19 mouse cellular contexts compared by ENCODE assay signal in genomic region chr14:119687885-119688284, GRCm38 (mm10).
DNase-seq lines count a peak whose midpoint lies in the region; ATAC-seq and TF ChIP-seq lines count a peak whose summit lies in the region.
"Had no signal": no experiment of that assay in that cellular context is flagged by ENCODE, and none has a peak within 500 bp of the region (broad histone marks: within the 10 kb centered on the region; RNA-seq: fewer than 3 reads in every experiment).

No protein-coding gene starts in this region.

- TF ChIP-seq CTCF in kidney, adult 2 months (conservative IDR thresholded peaks at IDR 0.05; ENCODE audit: insufficient read depth, insufficient read length, low read depth, low read length): no peak
- TF ChIP-seq CTCF in ES-Bruce4 (IDR thresholded peaks at IDR 0.05; ENCODE audit: low read depth, low read length): no peak

- no peak for TF ChIP-seq POLR2A in kidney, adult 2 months (IDR thresholded peaks at IDR 0.05; ENCODE audit: low read depth, low read length)
- no peak for TF ChIP-seq POLR2A in ES-Bruce4 (IDR thresholded peaks at IDR 0.05; ENCODE audit: insufficient read depth, low read length)

- H3K27ac ChIP-seq in forebrain, embryonic 13.5 days: no peak overlapping the region
- H3K27ac ChIP-seq in forebrain, embryonic 16.5 days (ENCODE audit: low read length): no peak overlapping the region
- H3K27ac ChIP-seq in kidney, embryonic 15.5 days: no peak overlapping the region
- H3K27ac ChIP-seq in kidney, adult 2 months (ENCODE audit: insufficient read depth, low read depth, low read length): no peak overlapping the region
- H3K27ac ChIP-seq in ES-Bruce4 (ENCODE audit: insufficient read depth, low read length): no peak overlapping the region
- H3K27ac ChIP-seq in embryonic facial prominence, embryonic 15.5 days (replicated peaks): no peak overlapping the region
- H3K27ac ChIP-seq: liver, embryonic 14.5 days; midbrain, embryonic 15.5 days; neural tube, embryonic 12.5 days had no signal

- H3K4me2 ChIP-seq in forebrain, embryonic 13.5 days: no peak overlapping the region
- no peak overlapping the region for H3K4me2 ChIP-seq in forebrain, embryonic 16.5 days (ENCODE audit: low read length)
- H3K4me2 ChIP-seq in kidney, embryonic 15.5 days: no peak overlapping the region
- no peak overlapping the region for H3K4me2 ChIP-seq in embryonic facial prominence, embryonic 15.5 days (replicated peaks)
- H3K4me2 ChIP-seq: midbrain, embryonic 15.5 days; neural tube, embryonic 12.5 days had no signal

- TF ChIP-seq EP300 in ES-Bruce4 (IDR thresholded peaks at IDR 0.05; ENCODE audit: insufficient read depth, low read depth, low read length): 0 out of 2 replicates have a peak, but pooled peaks have one; percentile 1

- no peaks in the 10 kb centered on the region for H3K27me3 ChIP-seq in forebrain, embryonic 13.5 days
- no peaks in the 10 kb centered on the region for H3K27me3 ChIP-seq in forebrain, embryonic 16.5 days (replicated peaks; ENCODE audit: control insufficient read depth, insufficient read depth, low read length)
- H3K27me3 ChIP-seq in kidney, embryonic 15.5 days: no peaks in the 10 kb centered on the region
- no peaks in the 10 kb centered on the region for H3K27me3 ChIP-seq in kidney, adult 2 months (replicated peaks; ENCODE audit: control insufficient read depth, insufficient read depth, low read length)
- no peaks in the 10 kb centered on the region for H3K27me3 ChIP-seq in ES-Bruce4 (ENCODE audit: control insufficient read depth, insufficient read depth, low read length, poor library complexity, severe bottlenecking)
- H3K27me3 ChIP-seq in embryonic facial prominence, embryonic 15.5 days: no peaks in the 10 kb centered on the region
- H3K27me3 ChIP-seq: midbrain, embryonic 15.5 days; neural tube, embryonic 12.5 days had no signal

- WGBS in forebrain, embryonic 13.5 days: 93% methylated on average over 2 of the region's 2 CpGs
- 88% methylated on average over 2 of the region's 2 CpGs for WGBS in forebrain, embryonic 16.5 days
- 88% methylated on average over 2 of the region's 2 CpGs for WGBS in kidney, embryonic 15.5 days
- WGBS in kidney, adult 2 months: 88% methylated on average over 2 of the region's 2 CpGs
- 72% methylated on average over 2 of the region's 2 CpGs for WGBS in embryonic facial prominence, embryonic 15.5 days

- H3K4me1 ChIP-seq in forebrain, embryonic 13.5 days: no peaks in the 10 kb centered on the region
- no peaks in the 10 kb centered on the region for H3K4me1 ChIP-seq in forebrain, embryonic 16.5 days (replicated peaks; ENCODE audit: control insufficient read depth, insufficient read depth, low read length)
- H3K4me1 ChIP-seq in kidney, embryonic 15.5 days: no peaks in the 10 kb centered on the region
- H3K4me1 ChIP-seq in kidney, adult 2 months (ENCODE audit: control insufficient read depth, insufficient read depth, low read length): no peaks in the 10 kb centered on the region
- no peaks in the 10 kb centered on the region for H3K4me1 ChIP-seq in ES-Bruce4 (ENCODE audit: control insufficient read depth, insufficient read depth, low read length)
- no peaks in the 10 kb centered on the region for H3K4me1 ChIP-seq in embryonic facial prominence, embryonic 15.5 days
- H3K4me1 ChIP-seq: midbrain, embryonic 15.5 days; neural tube, embryonic 12.5 days had no signal

- H3K9ac ChIP-seq in forebrain, embryonic 13.5 days: no peak overlapping the region
- H3K9ac ChIP-seq in forebrain, embryonic 16.5 days (replicated peaks; ENCODE audit: low read depth, low read length): no peak overlapping the region
- no peak overlapping the region for H3K9ac ChIP-seq in kidney, embryonic 15.5 days
- H3K9ac ChIP-seq in ES-Bruce4 (ENCODE audit: low read depth, poor library complexity, severe bottlenecking): no peak overlapping the region
- no peak overlapping the region for H3K9ac ChIP-seq in embryonic facial prominence, embryonic 15.5 days
- H3K9ac ChIP-seq: liver, embryonic 14.5 days; midbrain, embryonic 15.5 days; neural tube, embryonic 12.5 days had no signal

- H3K36me3 ChIP-seq in forebrain, embryonic 13.5 days (ENCODE audit: poor library complexity, severe bottlenecking): no peaks in the 10 kb centered on the region
- H3K36me3 ChIP-seq in forebrain, embryonic 16.5 days (ENCODE audit: control insufficient read depth, insufficient read depth): no peaks in the 10 kb centered on the region
- no peaks in the 10 kb centered on the region for H3K36me3 ChIP-seq in kidney, embryonic 15.5 days
- no peaks in the 10 kb centered on the region for H3K36me3 ChIP-seq in kidney, adult 2 months (ENCODE audit: control insufficient read depth, insufficient read depth, low read length)
- no peaks in the 10 kb centered on the region for H3K36me3 ChIP-seq in ES-Bruce4 (ENCODE audit: control insufficient read depth, insufficient read depth, low read length, poor library complexity, severe bottlenecking)
- no peaks in the 10 kb centered on the region for H3K36me3 ChIP-seq in embryonic facial prominence, embryonic 15.5 days
- H3K36me3 ChIP-seq: midbrain, embryonic 15.5 days; neural tube, embryonic 12.5 days had no signal

- peak; percentile 50; the same call in 1 of the 2 replicates for ATAC-seq in forebrain, embryonic 13.5 days
- ATAC-seq in forebrain, embryonic 16.5 days: no peak
- ATAC-seq in kidney, embryonic 15.5 days (replicated peaks; ENCODE audit: low FRiP score): peak; percentile 66; the same call in 1 of the 2 replicates
- ATAC-seq in embryonic facial prominence, embryonic 15.5 days (ENCODE audit: insufficient number of reproducible peaks, low FRiP score, low TSS enrichment, low read depth): peak; percentile 19; the same call in 1 of the 2 replicates
- ATAC-seq: midbrain, embryonic 15.5 days had no signal

- DNase-seq in kidney, adult 2 months: no peak
- no peak for DNase-seq in layer of hippocampus, postnatal 36 days
- DNase-seq in cerebellum, postnatal 25 days: no peak
- DNase-seq: adrenal gland, adult 8-10 months; B cell, adult 2 months; cerebellum, adult 8-10 months; heart, adult 11 months; kidney, postnatal 14 days; lung, postnatal 14 days; right cerebral cortex, postnatal 25 days had no signal

- no peaks in the 10 kb centered on the region for H3K9me3 ChIP-seq in forebrain, embryonic 13.5 days (replicated peaks)
- no peaks in the 10 kb centered on the region for H3K9me3 ChIP-seq in forebrain, embryonic 16.5 days (ENCODE audit: control insufficient read depth, low read length)
- no peaks in the 10 kb centered on the region for H3K9me3 ChIP-seq in kidney, embryonic 15.5 days (replicated peaks)
- H3K9me3 ChIP-seq in ES-Bruce4 (replicated peaks; ENCODE audit: control insufficient read depth, insufficient read depth, low read length, poor library complexity, severe bottlenecking): no peaks in the 10 kb centered on the region
- no peaks in the 10 kb centered on the region for H3K9me3 ChIP-seq in embryonic facial prominence, embryonic 15.5 days (replicated peaks)
- H3K9me3 ChIP-seq: midbrain, embryonic 15.5 days; neural tube, embryonic 12.5 days had no signal

- H3K4me3 ChIP-seq in forebrain, embryonic 13.5 days: no peak overlapping the region
- H3K4me3 ChIP-seq in forebrain, embryonic 16.5 days (replicated peaks; ENCODE audit: low read length): no peak overlapping the region
- no peak overlapping the region for H3K4me3 ChIP-seq in kidney, embryonic 15.5 days (replicated peaks)
- no peak overlapping the region for H3K4me3 ChIP-seq in kidney, adult 2 months (ENCODE audit: insufficient read depth, low read depth, low read length)
- no peak overlapping the region for H3K4me3 ChIP-seq in ES-Bruce4 (ENCODE audit: low read depth, low read length)
- H3K4me3 ChIP-seq in embryonic facial prominence, embryonic 15.5 days (replicated peaks): no peak overlapping the region
- H3K4me3 ChIP-seq: erythroblast, embryonic 14.5 days; midbrain, embryonic 15.5 days; neural tube, embryonic 12.5 days had no signal
